Mouse (Mus musculus) kidney, postnatal 14 days (tissue): ENCODE results near the gene Loxl1.
A peak's percentile ranks its signal among the peaks of the same experiment; 100 is the strongest.

Experiments
- DNase-seq: peaks from one replicate; pipeline ENCODE4 v3.0.0; 2022; ENCODE audit warnings: mixed read lengths

The Loxl1 gene

GRCm38 (mm10) chr9:58247064-58247759 is 65.8 kb downstream of the Loxl1 start:
- DNase-seq: peak; percentile 87

- no peak for DNase-seq
Measured at GRCm38 (mm10) chr9:58246083-58246591, 66.8 kb downstream of the Loxl1 start.

- DNase-seq: no peak
Measured at GRCm38 (mm10) chr9:58243696-58244095, 69.3 kb downstream of the Loxl1 start.

- DNase-seq: no peak
Measured at GRCm38 (mm10) chr9:58242696-58243095, 70.3 kb downstream of the Loxl1 start.

- DNase-seq: peak; percentile 68
Measured at GRCm38 (mm10) chr9:58241780-58242485, 71.1 kb downstream of the Loxl1 start.
